Comparison of ENCODE assay signal across 8 mouse cellular contexts in genomic region chr19:41015951-41016716, GRCm38 (mm10). TPM values are rescaled to one million over a fixed set of nuclear protein-coding genes. Genes with fewer than 3 reads are reported as not detected.
DNase-seq lines count a peak whose midpoint lies in the region; ATAC-seq and TF ChIP-seq lines count a peak whose summit lies in the region.

No protein-coding gene starts in this region.

- TF ChIP-seq POLR2A in cortical plate, adult 2 months (IDR thresholded peaks at IDR 0.05; ENCODE audit: extremely low read depth, insufficient read depth, low read length): no peak

- DNase-seq in NIH3T3 (ENCODE audit: low read depth): peak; percentile 85
- peak; percentile 45 to 48 for DNase-seq in lung, adult 18-20 months
- peak; percentile 75 to 84 for DNase-seq in thymus, postnatal 10 days (ENCODE audit: low spot score in 2 of 2)

- TF ChIP-seq CTCF in C2C12 (IDR thresholded peaks at IDR 0.05; ENCODE audit: control insufficient read depth, insufficient read depth, insufficient read length): peak; percentile 45
- TF ChIP-seq CTCF in cortical plate, adult 2 months (IDR thresholded peaks at IDR 0.05; ENCODE audit: extremely low read depth, insufficient read depth, low read length): peak; percentile 79

- no peak overlapping the region for H3K4me3 ChIP-seq in C2C12 (ENCODE audit: insufficient read depth, poor library complexity, severe bottlenecking)
- H3K4me3 ChIP-seq in cortical plate, adult 2 months (ENCODE audit: insufficient read depth, low read length): 0 out of 2 replicates have a peak overlapping the region, but pooled peaks have one; percentile 12
- 0 out of 2 replicates have a peak overlapping the region, but pooled peaks have one; percentile 1 for H3K4me3 ChIP-seq in heart, embryonic 11.5 days (ENCODE audit: low read depth, low read length)
- H3K4me3 ChIP-seq in kidney, embryonic 15.5 days (replicated peaks): peak overlapping the region; percentile 12; the same call in 1 of the 2 replicates
- no peak overlapping the region for H3K4me3 ChIP-seq in neural tube, embryonic 14.5 days (ENCODE audit: low read depth, low read length)

- H3K27ac ChIP-seq in cortical plate, adult 2 months (ENCODE audit: insufficient read depth, low read length): no peak overlapping the region
- H3K27ac ChIP-seq in heart, embryonic 11.5 days (ENCODE audit: low read depth, low read length): no peak overlapping the region
- no peak overlapping the region for H3K27ac ChIP-seq in kidney, embryonic 15.5 days
- no peak overlapping the region for H3K27ac ChIP-seq in neural tube, embryonic 14.5 days (ENCODE audit: low read depth, low read length)

- H3K9me3 ChIP-seq in heart, embryonic 11.5 days (replicated peaks; ENCODE audit: control insufficient read depth, low read length): no peaks in the 10 kb centered on the region
- no peaks in the 10 kb centered on the region for H3K9me3 ChIP-seq in kidney, embryonic 15.5 days (replicated peaks)
- H3K9me3 ChIP-seq in neural tube, embryonic 14.5 days (ENCODE audit: control insufficient read depth, low read length): no peaks in the 10 kb centered on the region

- H3K4me2 ChIP-seq in heart, embryonic 11.5 days: peak overlapping the region; percentile 56
- H3K4me2 ChIP-seq in kidney, embryonic 15.5 days: peak overlapping the region; percentile 56
- H3K4me2 ChIP-seq in neural tube, embryonic 14.5 days (ENCODE audit: low read depth, low read length): peak overlapping the region; percentile 38; the same call in 1 of the 2 replicates

- H3ac ChIP-seq in C2C12 (ENCODE audit: control insufficient read depth, insufficient read length, low read depth): no peak overlapping the region

- H3K4me1 ChIP-seq in cortical plate, adult 2 months (ENCODE audit: control insufficient read depth, insufficient read depth, low read length): peaks cover 5% of the 10 kb centered on the region
- H3K4me1 ChIP-seq in heart, embryonic 11.5 days (ENCODE audit: control insufficient read depth, insufficient read depth, low read length): no peaks in the 10 kb centered on the region
- peaks cover 8% of the 10 kb centered on the region for H3K4me1 ChIP-seq in kidney, embryonic 15.5 days
- H3K4me1 ChIP-seq in neural tube, embryonic 14.5 days (ENCODE audit: control insufficient read depth, insufficient read depth, low read length): no peaks in the 10 kb centered on the region

- no peak for ATAC-seq in heart, embryonic 11.5 days (replicated peaks; ENCODE audit: insufficient number of reproducible peaks, low FRiP score, low TSS enrichment)
- ATAC-seq in kidney, embryonic 15.5 days (replicated peaks; ENCODE audit: low FRiP score): peak; percentile 46
- ATAC-seq in neural tube, embryonic 14.5 days (ENCODE audit: low read depth): peak; percentile 74; the same call in 1 of the 2 replicates

- peaks cover 19% of the 10 kb centered on the region for H3K27me3 ChIP-seq in C2C12 (ENCODE audit: control insufficient read depth, insufficient read depth, insufficient read length)
- peaks cover 6% of the 10 kb centered on the region for H3K27me3 ChIP-seq in heart, embryonic 11.5 days (ENCODE audit: control insufficient read depth, insufficient read depth, low read length)
- H3K27me3 ChIP-seq in kidney, embryonic 15.5 days: peaks cover 9% of the 10 kb centered on the region
- no peaks in the 10 kb centered on the region for H3K27me3 ChIP-seq in neural tube, embryonic 14.5 days (ENCODE audit: control insufficient read depth, insufficient read depth, low read length)

- no peak overlapping the region for H3K9ac ChIP-seq in heart, embryonic 11.5 days (ENCODE audit: low read depth, low read length)
- H3K9ac ChIP-seq in kidney, embryonic 15.5 days: peak overlapping the region; percentile 29; the same call in 1 of the 2 replicates
- no peak overlapping the region for H3K9ac ChIP-seq in neural tube, embryonic 14.5 days (replicated peaks; ENCODE audit: low read depth, low read length)

- no peaks in the 10 kb centered on the region for H3K79me3 ChIP-seq in C2C12 (ENCODE audit: low read depth)

- no peaks in the 10 kb centered on the region for H3K79me2 ChIP-seq in C2C12 (ENCODE audit: control insufficient read depth, insufficient read depth)

- whole genome bisulfite sequencing in heart, embryonic 11.5 days (ENCODE audit: insufficient replicate concordance): 18% methylated on average over 14 of the region's 14 CpGs
- 15% methylated on average over 14 of the region's 14 CpGs for WGBS in kidney, embryonic 15.5 days
- WGBS in neural tube, embryonic 14.5 days: 19% methylated on average over 14 of the region's 14 CpGs

- H3K36me3 ChIP-seq in C2C12 (ENCODE audit: control insufficient read depth, insufficient read depth): no peaks in the 10 kb centered on the region
- no peaks in the 10 kb centered on the region for H3K36me3 ChIP-seq in heart, embryonic 11.5 days (ENCODE audit: control insufficient read depth, insufficient read depth, low read length)
- H3K36me3 ChIP-seq in kidney, embryonic 15.5 days: no peaks in the 10 kb centered on the region
- no peaks in the 10 kb centered on the region for H3K36me3 ChIP-seq in neural tube, embryonic 14.5 days (ENCODE audit: control insufficient read depth, insufficient read depth, low read length)

TF ChIP-seq in C2C12, 6 proteins besides CTCF, POLR2A, EP300 and RAD21:
- TF ChIP-seq MAX (IDR thresholded peaks at IDR 0.05) (no peak), CEBPB (IDR thresholded peaks at IDR 0.05; ENCODE audit: low read depth) (no peak), MYOG (IDR thresholded peaks at IDR 0.05; ENCODE audit: control insufficient read depth, extremely low read depth, insufficient read length) (no peak), MYOD1 (IDR thresholded peaks at IDR 0.05; ENCODE audit: control insufficient read depth, insufficient read length, low read depth) (no peak), FOSL1 (IDR thresholded peaks at IDR 0.05; ENCODE audit: insufficient read depth, low read length, poor library complexity, severe bottlenecking) (no peak), USF1 (IDR thresholded peaks at IDR 0.05; ENCODE audit: low read depth) (no peak)

RNA-seq across cellular contexts. Expression of gene Dntt, which starts 12.9 kb away (rescaled TPM):
- polyA plus RNA-seq in C2C12 (2012; fragmentation: generic; extraction: Trizol): not detected
- polyA plus RNA-seq in cortical plate, adult 2 months (2012; rRNA removed): not detected in 2 replicates
- polyA plus RNA-seq in heart, embryonic 11.5 days (2014; fragmentation: Nextera tagmentation; extraction: Ambion mirVana): not detected in 2 replicates
- polyA plus RNA-seq in kidney, embryonic 15.5 days (2015; fragmentation: Nextera tagmentation; extraction: Ambion mirVana): 0.27 TPM in 1 of 2 replicates, not detected in the other
- polyA plus RNA-seq in neural tube, embryonic 14.5 days (2014; fragmentation: Nextera tagmentation; extraction: Ambion mirVana): 0.18 and 0.20 TPM in 2 replicates

RNA-seq across cellular contexts. Expression of gene Blnk, which starts 21.8 kb away (rescaled TPM):
- polyA plus RNA-seq in C2C12 (2012; fragmentation: generic; extraction: Trizol): 6.5 TPM
- polyA plus RNA-seq in cortical plate, adult 2 months (2012; rRNA removed): 8.4 and 8.9 TPM in 2 replicates
- 0.18 and 0.21 TPM in 2 replicates for polyA plus RNA-seq in heart, embryonic 11.5 days (2014; fragmentation: Nextera tagmentation; extraction: Ambion mirVana)
- 12.6 and 15.6 TPM in 2 replicates for polyA plus RNA-seq in kidney, embryonic 15.5 days (2015; fragmentation: Nextera tagmentation; extraction: Ambion mirVana)
- 0.82 and 1.1 TPM in 2 replicates for polyA plus RNA-seq in neural tube, embryonic 14.5 days (2014; fragmentation: Nextera tagmentation; extraction: Ambion mirVana)

Comparison
In these comparisons a context has a peak if more than half of its experiments do, and no peak if none do; other contexts are left out.
1. H3K4me3 ChIP-seq: peak in cortical plate, adult 2 months (single experiment), heart, embryonic 11.5 days (single experiment) and kidney, embryonic 15.5 days (single experiment); none in C2C12 (single experiment) and neural tube, embryonic 14.5 days (single experiment).
2. Peak in every context shown above with its lines, with median percentiles within 50 percentile points of each other: DNase-seq and H3K4me2 ChIP-seq.